Mouse (Mus musculus) leukemia stem cell, adult 10-12 weeks (primary cell): ENCODE data around the gene Cux1. TPM values are rescaled to one million over a fixed set of nuclear protein-coding genes. Genes with fewer than 3 reads are reported as not detected.

Experiments used
- polyA plus RNA-seq: library from polyadenylated mRNA; stranded (reverse); fragments of >175 nt; gene quantifications from 2 replicates; pipeline ENCODE4 v1.2.3, GENCODE M21; 2012; ENCODE audit warnings: low replicate concordance

The Cux1 gene
- 12.4 and 28.8 TPM in 2 replicates for polyA plus RNA-seq

DNA sequence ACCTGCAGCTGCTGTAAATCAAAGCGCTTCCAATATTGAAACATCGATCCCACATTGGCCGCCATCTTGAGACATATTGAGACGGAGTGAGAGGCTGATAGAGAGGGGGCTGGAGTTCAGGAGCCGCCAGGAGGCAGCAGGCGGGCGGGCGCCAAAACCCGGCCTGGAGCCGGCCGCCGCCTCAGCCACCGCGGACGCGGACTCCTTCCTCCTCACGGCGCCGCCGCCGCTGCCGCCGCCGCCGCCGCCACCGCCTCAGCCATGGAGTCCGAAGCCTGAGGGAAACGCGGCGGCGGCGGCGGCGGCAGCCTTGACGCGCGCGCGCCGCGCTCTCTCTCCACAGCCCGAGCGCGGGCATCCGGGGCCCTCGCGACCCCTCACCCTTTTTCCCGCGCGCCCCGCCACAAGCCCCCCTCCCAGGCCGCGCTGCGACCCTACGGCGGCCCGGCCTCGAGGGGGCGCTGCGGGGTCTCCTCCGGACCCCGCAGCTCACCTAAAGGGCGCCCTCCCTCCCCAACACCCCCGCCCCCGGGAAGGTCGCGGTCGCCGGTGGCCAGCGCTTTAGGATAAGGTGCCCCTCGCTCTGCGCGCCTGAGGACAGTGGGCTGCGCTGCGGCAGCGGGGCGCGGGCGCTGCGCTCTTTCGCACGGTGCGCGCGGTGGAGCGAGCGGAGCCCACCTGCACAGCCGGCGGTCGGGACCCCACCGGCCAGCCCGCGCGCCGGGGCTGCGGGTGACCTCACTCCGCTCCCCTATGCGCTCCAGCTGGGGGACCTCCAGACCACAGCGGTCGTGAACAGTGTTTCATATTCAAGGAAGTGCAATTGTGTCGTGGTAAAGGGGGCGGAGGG is at the start of gene Cux1:
Gene Cux1 (minus strand): TSS at position 315 of the 850 bp plus-strand sequence.

GRCm38 (mm10) chr5:136246452-136246838 is 320.8 kb downstream of the Cux1 start, which contains the start of gene Sh2b2:
Sh2b2 (minus strand) TSS chr5:136246556.

GRCm38 (mm10) chr5:136198474-136199391 is 368.6 kb downstream of the Cux1 start, which contains the start of gene Prkrip1:
Prkrip1 (minus strand) TSS chr5:136198963.

Other genes with a start within 250 kb of the Cux1 start
- gene Myl10, start 125.7 kb upstream of the Cux1 start, polyA plus RNA-seq = not detected in 2 replicates